Mouse (Mus musculus): ENCODE results near the gene Tcea3.

The Tcea3 gene

DNA sequence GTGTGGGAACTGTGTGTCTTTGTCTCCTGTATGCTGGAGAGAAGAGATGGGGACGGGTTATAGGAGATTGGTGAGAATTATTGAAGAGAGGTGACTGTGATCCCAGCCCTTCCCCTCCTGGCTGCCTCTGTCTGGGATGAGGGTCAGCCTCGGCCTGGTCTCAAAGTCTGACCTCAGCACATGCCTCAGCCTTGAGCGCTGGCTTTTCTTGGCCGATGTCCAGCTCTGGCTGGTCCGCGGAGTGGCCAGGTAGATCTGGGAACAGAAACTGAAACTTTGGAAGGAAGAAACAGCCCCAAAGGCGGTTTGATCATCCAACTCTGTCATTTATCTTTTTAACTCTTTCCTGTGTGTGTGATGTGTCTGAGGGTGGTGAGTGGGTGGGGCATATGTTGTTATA is 33.9 kb upstream of the Tcea3 start:
- H3K27me3 ChIP-seq (ENCODE audit: insufficient read depth, low read length), result peaks cover 9% of the 10 kb centered on the region; the same call in 1 of the 2 replicates
- H3K4me3 ChIP-seq (replicated peaks; ENCODE audit: low read length), result no peak overlapping the region
- TF ChIP-seq NANOG (IDR thresholded peaks at IDR 0.05; ENCODE audit: borderline replicate concordance, low read length) (no peak), CTCF (conservative IDR thresholded peaks at IDR 0.05; ENCODE audit: low read length) (no peak), POU5F1 (IDR thresholded peaks at IDR 0.05; ENCODE audit: borderline replicate concordance, low read length) (no peak)
- peaks cover 19% of the 10 kb centered on the region for H3K4me1 ChIP-seq (replicated peaks; ENCODE audit: low read depth, low read length)
- peaks cover 27% of the 10 kb centered on the region for H3K36me3 ChIP-seq (ENCODE audit: insufficient read depth, low read length)
- no peaks in the 10 kb centered on the region for H3K9me3 ChIP-seq (ENCODE audit: low read length)

DNA sequence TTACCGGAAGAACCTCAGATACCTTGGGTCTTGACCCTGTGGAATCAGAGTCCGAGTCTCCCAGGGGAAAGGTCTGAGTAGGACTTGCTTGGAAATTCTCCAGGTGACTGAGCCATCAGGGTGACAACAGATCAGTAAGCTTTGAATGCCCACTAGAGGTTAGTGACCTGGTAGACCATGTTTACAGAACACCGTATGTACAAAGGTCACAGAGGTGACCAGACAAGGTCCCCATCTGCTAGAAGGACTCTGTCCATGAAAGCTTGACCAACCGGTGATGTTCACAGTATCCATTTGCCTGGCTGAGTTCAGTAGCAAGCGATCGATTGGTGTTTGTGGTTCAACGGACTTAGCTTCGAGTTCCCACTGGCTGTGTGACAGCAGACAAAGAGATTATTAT is 32.7 kb upstream of the Tcea3 start:
- H3K4me3 ChIP-seq (replicated peaks; ENCODE audit: low read length), result no peak overlapping the region
- no peak for TF ChIP-seq POU5F1 (IDR thresholded peaks at IDR 0.05; ENCODE audit: borderline replicate concordance, low read length)
- TF ChIP-seq NANOG (IDR thresholded peaks at IDR 0.05; ENCODE audit: borderline replicate concordance, low read length), result no peak
- no peak for TF ChIP-seq CTCF (conservative IDR thresholded peaks at IDR 0.05; ENCODE audit: low read length)
- peaks cover 9% of the 10 kb centered on the region; the same call in 1 of the 2 replicates for H3K27me3 ChIP-seq (ENCODE audit: insufficient read depth, low read length)
- H3K9me3 ChIP-seq (ENCODE audit: low read length), result no peaks in the 10 kb centered on the region
- peaks cover 24% of the 10 kb centered on the region for H3K4me1 ChIP-seq (replicated peaks; ENCODE audit: low read depth, low read length)
- peaks cover 20% of the 10 kb centered on the region for H3K36me3 ChIP-seq (ENCODE audit: insufficient read depth, low read length)

DNA sequence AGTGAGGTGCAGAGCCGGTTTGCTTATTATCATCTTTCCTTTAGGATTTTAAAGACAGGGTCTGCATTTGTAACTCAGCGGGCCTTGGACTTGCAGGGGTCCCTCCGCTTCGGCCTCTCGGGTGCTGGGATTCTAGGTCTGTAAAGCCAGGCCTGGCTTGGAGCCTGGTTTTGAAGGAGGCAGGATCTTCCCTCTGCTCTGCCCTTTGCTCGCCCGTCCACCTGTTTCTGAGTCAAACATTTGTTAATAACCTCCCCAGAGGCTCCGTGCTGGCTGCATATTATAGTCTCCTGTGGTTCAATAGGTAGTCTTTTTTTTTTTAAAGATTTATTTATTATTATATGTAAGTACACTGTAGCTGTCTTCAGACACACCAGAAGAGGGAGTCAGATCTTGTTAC is 32.0 kb upstream of the Tcea3 start:
- Histone ChIP-seq H3K4me3 (replicated peaks; ENCODE audit: low read length) (no peak overlapping the region), H3K27me3 (ENCODE audit: insufficient read depth, low read length) (peaks cover 9% of the 10 kb centered on the region; the same call in 1 of the 2 replicates), H3K9me3 (ENCODE audit: low read length) (no peaks in the 10 kb centered on the region), H3K36me3 (ENCODE audit: insufficient read depth, low read length) (peaks cover 17% of the 10 kb centered on the region), H3K4me1 (replicated peaks; ENCODE audit: low read depth, low read length) (peaks cover 32% of the 10 kb centered on the region)
- TF ChIP-seq CTCF (conservative IDR thresholded peaks at IDR 0.05; ENCODE audit: low read length) (no peak), NANOG (IDR thresholded peaks at IDR 0.05; ENCODE audit: borderline replicate concordance, low read length) (no peak), POU5F1 (IDR thresholded peaks at IDR 0.05; ENCODE audit: borderline replicate concordance, low read length) (no peak)

DNA sequence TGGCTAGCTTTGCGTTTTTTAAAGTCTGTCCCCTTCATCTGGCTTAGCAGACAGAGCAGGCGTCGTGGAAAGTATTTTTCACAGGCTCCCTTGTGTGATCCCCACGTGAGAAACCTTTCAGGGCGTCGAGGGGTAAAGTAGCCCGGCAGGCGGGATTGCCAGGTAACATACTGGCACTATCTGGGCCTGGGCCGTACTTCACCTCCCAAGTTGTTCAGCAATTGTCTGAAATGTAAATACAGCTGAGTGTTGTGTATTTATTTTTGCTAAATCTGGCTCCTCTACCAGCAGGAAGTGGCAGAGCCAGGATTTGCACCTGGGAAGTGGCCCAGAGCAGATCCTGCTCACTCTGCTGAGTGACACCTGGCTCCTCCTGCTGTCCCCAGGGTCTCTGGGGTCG is 30.5 kb upstream of the Tcea3 start:
- peaks cover 9% of the 10 kb centered on the region; the same call in 1 of the 2 replicates for H3K27me3 ChIP-seq (ENCODE audit: insufficient read depth, low read length)
- peaks cover 41% of the 10 kb centered on the region for H3K4me1 ChIP-seq (replicated peaks; ENCODE audit: low read depth, low read length)
- TF ChIP-seq NANOG (IDR thresholded peaks at IDR 0.05; ENCODE audit: borderline replicate concordance, low read length), result no peak
- no peak for TF ChIP-seq CTCF (conservative IDR thresholded peaks at IDR 0.05; ENCODE audit: low read length)
- TF ChIP-seq POU5F1 (IDR thresholded peaks at IDR 0.05; ENCODE audit: borderline replicate concordance, low read length), result no peak
- H3K9me3 ChIP-seq (ENCODE audit: low read length), result no peaks in the 10 kb centered on the region
- peaks cover 12% of the 10 kb centered on the region for H3K36me3 ChIP-seq (ENCODE audit: insufficient read depth, low read length)
- no peak overlapping the region for H3K4me3 ChIP-seq (replicated peaks; ENCODE audit: low read length)

DNA sequence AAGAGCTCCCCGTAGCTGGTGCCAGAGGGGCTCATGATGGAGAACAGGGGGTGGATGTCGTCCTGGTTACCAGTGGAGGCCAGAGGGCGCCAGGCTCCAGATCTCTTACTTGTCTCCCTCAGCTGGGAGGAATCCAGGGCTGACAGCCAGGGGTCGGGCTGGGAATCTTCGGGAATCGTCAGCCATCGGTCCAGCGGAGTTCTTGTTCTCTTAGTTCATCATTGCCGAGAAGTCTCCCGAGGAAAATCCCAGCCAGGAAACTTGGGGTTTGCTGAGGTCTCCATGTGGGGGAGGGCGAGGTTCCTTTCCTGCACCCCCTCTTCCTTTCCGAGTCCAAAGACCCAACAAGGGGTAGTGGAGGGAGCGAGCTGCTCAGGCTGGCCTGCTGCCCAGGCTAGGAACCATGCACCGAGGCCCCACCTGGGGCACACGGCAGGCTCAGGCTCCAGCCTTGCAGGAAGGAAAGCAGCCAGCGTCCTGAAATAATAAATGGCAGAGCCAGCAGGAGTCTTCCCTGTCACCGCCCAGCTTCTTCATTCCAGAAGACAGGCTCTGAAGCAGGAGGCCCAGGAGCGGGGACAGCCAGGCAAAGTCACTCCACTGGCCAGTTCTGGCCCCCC is 28.8 kb upstream of the Tcea3 start:
- no peak for TF ChIP-seq NANOG (IDR thresholded peaks at IDR 0.05; ENCODE audit: borderline replicate concordance, low read length)
- TF ChIP-seq POU5F1 (IDR thresholded peaks at IDR 0.05; ENCODE audit: borderline replicate concordance, low read length), result no peak
- no peak for TF ChIP-seq CTCF (conservative IDR thresholded peaks at IDR 0.05; ENCODE audit: low read length)
- H3K9me3 ChIP-seq (ENCODE audit: low read length), result no peaks in the 10 kb centered on the region
- peaks cover 12% of the 10 kb centered on the region for H3K36me3 ChIP-seq (ENCODE audit: insufficient read depth, low read length)
- H3K4me3 ChIP-seq (replicated peaks; ENCODE audit: low read length), result peak overlapping the region; percentile 48
- H3K4me1 ChIP-seq (replicated peaks; ENCODE audit: low read depth, low read length), result peaks cover 55% of the 10 kb centered on the region
- peaks cover 9% of the 10 kb centered on the region; the same call in 1 of the 2 replicates for H3K27me3 ChIP-seq (ENCODE audit: insufficient read depth, low read length)

DNA sequence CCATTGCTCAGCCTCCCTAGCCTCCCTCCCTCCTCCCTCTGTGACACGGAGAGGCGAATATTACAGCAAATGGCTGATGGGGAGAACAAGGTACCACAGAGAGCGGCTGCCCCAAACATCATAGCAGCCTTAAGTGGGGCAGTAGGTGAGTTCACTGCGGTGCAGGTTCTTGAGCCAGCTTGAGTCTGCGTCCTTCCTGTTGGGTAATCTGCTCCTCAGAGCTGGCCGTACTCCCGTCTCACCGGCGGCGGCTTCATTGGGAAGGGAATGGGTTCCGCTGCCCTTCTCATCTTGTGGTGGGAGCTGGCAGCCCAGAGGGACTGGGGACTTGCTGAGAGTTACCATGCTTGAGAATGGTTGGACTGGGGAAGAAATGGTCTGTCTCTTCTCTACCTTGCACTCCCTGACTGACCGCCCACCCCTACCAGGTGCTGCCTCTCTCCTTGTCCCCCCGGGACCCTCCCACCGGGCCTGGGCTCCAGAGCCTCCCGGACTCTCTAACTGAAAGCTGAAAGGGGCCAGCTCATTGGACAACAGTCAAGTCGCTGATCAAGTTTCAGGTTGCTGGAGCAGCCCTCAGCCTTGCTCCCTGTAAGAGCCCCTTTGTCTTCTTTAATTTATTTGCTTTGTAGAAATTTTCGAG is 27.3 kb upstream of the Tcea3 start:
- Histone ChIP-seq H3K4me1 (replicated peaks; ENCODE audit: low read depth, low read length) (peaks cover 71% of the 10 kb centered on the region), H3K4me3 (replicated peaks; ENCODE audit: low read length) (peak overlapping the region; percentile 51), H3K9me3 (ENCODE audit: low read length) (no peaks in the 10 kb centered on the region), H3K27me3 (ENCODE audit: insufficient read depth, low read length) (peaks cover 9% of the 10 kb centered on the region; the same call in 1 of the 2 replicates), H3K36me3 (ENCODE audit: insufficient read depth, low read length) (0 out of 2 replicates have a peak, but pooled peaks cover under 1% of the 10 kb centered on the region)
- no peak for TF ChIP-seq NANOG (IDR thresholded peaks at IDR 0.05; ENCODE audit: borderline replicate concordance, low read length)
- TF ChIP-seq POU5F1 (IDR thresholded peaks at IDR 0.05; ENCODE audit: borderline replicate concordance, low read length), result no peak
- TF ChIP-seq CTCF (conservative IDR thresholded peaks at IDR 0.05; ENCODE audit: low read length), result no peak

DNA sequence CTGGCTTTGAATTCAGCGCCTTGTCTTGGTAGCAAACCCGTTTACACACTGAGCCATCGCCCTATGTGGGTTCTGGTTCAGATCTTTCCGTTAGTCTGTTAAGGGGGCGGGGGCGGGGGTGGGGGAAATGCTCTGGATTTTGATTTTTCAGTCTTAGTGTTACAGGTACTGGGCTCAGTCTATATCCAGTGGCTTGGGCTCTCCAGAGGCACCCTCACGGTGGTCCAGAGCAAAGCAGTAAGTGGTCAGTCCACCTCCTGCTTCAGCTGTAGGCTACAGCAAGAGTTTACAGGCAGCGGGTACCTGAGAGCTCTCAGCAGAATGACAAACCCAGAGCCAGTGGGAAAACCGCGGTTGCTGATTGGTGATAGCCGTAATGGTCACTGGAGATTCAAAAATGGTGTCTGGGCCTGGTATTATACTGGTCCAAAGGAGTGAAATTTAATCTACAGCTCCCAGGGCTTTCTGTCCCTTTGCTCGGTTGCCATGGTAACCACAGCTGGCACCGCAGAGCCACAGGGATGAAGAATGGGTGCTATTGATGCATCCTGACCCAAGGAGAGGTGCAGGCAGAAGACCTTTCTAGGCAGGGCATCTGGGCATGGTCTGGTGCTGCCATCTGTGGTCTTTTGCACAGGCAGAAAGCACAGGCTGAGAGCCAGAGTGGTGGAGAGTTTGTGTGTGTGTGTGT is 23.8 kb upstream of the Tcea3 start:
- peaks cover 11% of the 10 kb centered on the region; the same call in 1 of the 2 replicates for H3K36me3 ChIP-seq (ENCODE audit: insufficient read depth, low read length)
- TF ChIP-seq NANOG (IDR thresholded peaks at IDR 0.05; ENCODE audit: borderline replicate concordance, low read length), result no peak
- no peak for TF ChIP-seq POU5F1 (IDR thresholded peaks at IDR 0.05; ENCODE audit: borderline replicate concordance, low read length)
- no peak for TF ChIP-seq CTCF (conservative IDR thresholded peaks at IDR 0.05; ENCODE audit: low read length)
- H3K9me3 ChIP-seq (ENCODE audit: low read length), result no peaks in the 10 kb centered on the region
- no peak overlapping the region for H3K4me3 ChIP-seq (replicated peaks; ENCODE audit: low read length)
- peaks cover 77% of the 10 kb centered on the region for H3K4me1 ChIP-seq (replicated peaks; ENCODE audit: low read depth, low read length)
- H3K27me3 ChIP-seq (ENCODE audit: insufficient read depth, low read length), result no peaks in the 10 kb centered on the region

DNA sequence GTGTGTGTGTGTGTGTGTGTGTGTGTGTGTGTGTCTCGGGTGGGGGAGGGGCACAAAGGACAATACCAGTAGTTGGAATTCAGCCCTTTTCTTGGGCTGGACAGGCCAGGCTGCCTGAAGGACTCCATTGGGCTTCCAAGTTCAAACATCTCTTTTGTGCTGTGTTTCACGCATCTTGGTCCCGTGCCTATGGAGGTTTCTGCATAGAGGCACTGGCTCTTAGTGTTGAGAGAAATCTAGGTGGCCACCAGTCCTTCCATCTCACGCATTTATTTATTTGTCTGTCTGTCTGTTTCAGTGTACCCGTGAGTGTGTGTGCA is 23.3 kb upstream of the Tcea3 start:
- TF ChIP-seq NANOG (IDR thresholded peaks at IDR 0.05; ENCODE audit: borderline replicate concordance, low read length) (no peak), POU5F1 (IDR thresholded peaks at IDR 0.05; ENCODE audit: borderline replicate concordance, low read length) (no peak), CTCF (conservative IDR thresholded peaks at IDR 0.05; ENCODE audit: low read length) (no peak)
- H3K9me3 ChIP-seq (ENCODE audit: low read length), result no peaks in the 10 kb centered on the region
- peak overlapping the region; percentile 60; the same call in 1 of the 2 replicates for H3K4me3 ChIP-seq (replicated peaks; ENCODE audit: low read length)
- peaks cover 13% of the 10 kb centered on the region for H3K36me3 ChIP-seq (ENCODE audit: insufficient read depth, low read length)
- H3K4me1 ChIP-seq (replicated peaks; ENCODE audit: low read depth, low read length), result peaks cover 77% of the 10 kb centered on the region
- H3K27me3 ChIP-seq (ENCODE audit: insufficient read depth, low read length), result no peaks in the 10 kb centered on the region
